In the genomic region with DNA sequence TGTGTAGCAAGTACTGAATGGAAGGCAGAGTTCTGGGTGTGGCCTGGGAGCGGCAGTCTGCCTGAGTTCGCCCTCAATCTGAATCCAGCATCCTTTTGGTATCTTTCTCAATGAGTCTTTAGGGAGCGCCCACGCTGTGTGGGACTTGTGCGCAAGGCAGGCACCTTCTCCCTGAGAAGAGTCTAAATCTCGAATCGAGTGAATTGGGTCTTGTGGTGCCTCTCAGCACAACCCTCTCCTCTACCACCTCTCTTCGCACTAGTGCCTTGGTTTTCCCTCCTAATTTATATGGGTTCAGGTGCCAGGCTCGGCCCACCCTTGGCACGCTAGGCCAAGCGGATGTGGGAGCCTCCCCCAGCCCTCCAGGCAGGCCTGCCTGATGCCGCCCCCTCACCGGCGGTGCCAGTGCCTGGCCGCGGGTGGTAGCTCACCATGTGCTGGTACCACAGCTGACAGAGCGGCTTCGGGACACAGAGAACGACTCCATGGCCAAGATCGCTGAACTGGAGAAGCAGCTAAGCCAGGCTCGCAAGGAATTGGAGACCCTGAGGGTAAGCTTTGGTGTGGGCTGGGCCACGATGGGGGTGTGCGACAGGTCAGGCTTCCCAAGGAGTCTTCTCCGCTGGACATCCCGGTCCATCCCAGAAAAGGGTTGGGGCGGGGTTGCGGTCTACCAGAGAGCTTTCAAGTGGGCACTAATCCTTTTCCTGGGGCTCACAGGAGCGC, we compare ENCODE assay signal across 8 mouse cellular contexts. TPM values are rescaled to one million over a fixed set of nuclear protein-coding genes. Genes with fewer than 3 reads are reported as not detected.
DNase-seq lines count a peak whose midpoint lies in the region; ATAC-seq lines count a peak whose summit lies in the region.

No protein-coding gene starts in this region.

- peaks cover 12% of the 10 kb centered on the region for H3K4me1 ChIP-seq in heart, embryonic 13.5 days
- H3K4me1 ChIP-seq in forebrain, embryonic 16.5 days (replicated peaks; ENCODE audit: control insufficient read depth, insufficient read depth, low read length): peaks cover 12% of the 10 kb centered on the region
- no peaks in the 10 kb centered on the region for H3K4me1 ChIP-seq in stomach, embryonic 14.5 days (ENCODE audit: control insufficient read depth, insufficient read depth, low read length)

- H3K9me3 ChIP-seq in heart, embryonic 13.5 days: no peaks in the 10 kb centered on the region
- no peaks in the 10 kb centered on the region for H3K9me3 ChIP-seq in forebrain, embryonic 16.5 days (ENCODE audit: control insufficient read depth, low read length)
- no peaks in the 10 kb centered on the region for H3K9me3 ChIP-seq in stomach, embryonic 14.5 days (ENCODE audit: control insufficient read depth, low read depth, low read length)

- peak overlapping the region; percentile 62 for H3K4me2 ChIP-seq in heart, embryonic 13.5 days
- peak overlapping the region; percentile 48 for H3K4me2 ChIP-seq in forebrain, embryonic 16.5 days (ENCODE audit: low read length)
- H3K4me2 ChIP-seq in stomach, embryonic 14.5 days (replicated peaks; ENCODE audit: low read depth, low read length): peak overlapping the region; percentile 43

- peak overlapping the region; percentile 37 for H3K4me3 ChIP-seq in heart, embryonic 13.5 days
- H3K4me3 ChIP-seq in forebrain, embryonic 16.5 days (replicated peaks; ENCODE audit: low read length): peak overlapping the region; percentile 30
- peak overlapping the region; percentile 22; the same call in 1 of the 2 replicates for H3K4me3 ChIP-seq in stomach, embryonic 14.5 days (ENCODE audit: low read depth, low read length)

- 0 out of 2 replicates have a peak overlapping the region, but pooled peaks have one; percentile 38 for H3K9ac ChIP-seq in heart, embryonic 13.5 days
- H3K9ac ChIP-seq in forebrain, embryonic 16.5 days (replicated peaks; ENCODE audit: low read depth, low read length): peak overlapping the region; percentile 8
- 0 out of 2 replicates have a peak overlapping the region, but pooled peaks have one; percentile 10 for H3K9ac ChIP-seq in stomach, embryonic 14.5 days (replicated peaks; ENCODE audit: low read depth, low read length)

- no peak overlapping the region for H3K27ac ChIP-seq in heart, embryonic 13.5 days (replicated peaks)
- H3K27ac ChIP-seq in forebrain, embryonic 16.5 days (ENCODE audit: low read length): no peak overlapping the region
- no peak overlapping the region for H3K27ac ChIP-seq in stomach, embryonic 14.5 days (ENCODE audit: low read length)

- ATAC-seq in heart, embryonic 13.5 days (ENCODE audit: extremely low read depth, insufficient number of reproducible peaks, low FRiP score, low TSS enrichment): no peak
- ATAC-seq in forebrain, embryonic 16.5 days: peak; percentile 34; the same call in 1 of the 2 replicates
- ATAC-seq in stomach, embryonic 14.5 days (ENCODE audit: insufficient number of reproducible peaks, insufficient read depth, low FRiP score, low read depth): no peak

- DNase-seq in heart, adult 11 months: no peak
- DNase-seq in cerebellum, adult 11 months: peak; percentile 60
- DNase-seq in left cerebral cortex, postnatal 36 days (ENCODE audit: low spot score in 2 of 2): peak; percentile 83 to 88
- DNase-seq in spleen, postnatal 4 days (ENCODE audit: low spot score in 2 of 2): no peak
- DNase-seq in urinary bladder, postnatal 36 days (ENCODE audit: low spot score in 2 of 2): no peak

- H3K36me3 ChIP-seq in heart, embryonic 13.5 days: no peaks in the 10 kb centered on the region
- no peaks in the 10 kb centered on the region for H3K36me3 ChIP-seq in forebrain, embryonic 16.5 days (ENCODE audit: control insufficient read depth, insufficient read depth)
- H3K36me3 ChIP-seq in stomach, embryonic 14.5 days (ENCODE audit: control insufficient read depth, insufficient read depth, low read length): no peaks in the 10 kb centered on the region

- peaks cover 90% of the 10 kb centered on the region for H3K27me3 ChIP-seq in heart, embryonic 13.5 days (replicated peaks)
- H3K27me3 ChIP-seq in forebrain, embryonic 16.5 days (replicated peaks; ENCODE audit: control insufficient read depth, insufficient read depth, low read length): peaks cover 48% of the 10 kb centered on the region
- peaks cover 34% of the 10 kb centered on the region for H3K27me3 ChIP-seq in stomach, embryonic 14.5 days (ENCODE audit: control insufficient read depth, insufficient read depth, low read length)

- 17% methylated on average over 28 of the region's 28 CpGs for WGBS in heart, embryonic 13.5 days
- WGBS in forebrain, embryonic 16.5 days: 17% methylated on average over 28 of the region's 28 CpGs
- WGBS in stomach, embryonic 14.5 days: 20% methylated on average over 28 of the region's 28 CpGs

- intact Hi-C loops in left cerebral cortex, postnatal 36 days (cut with DNase I): loop anchor here (2.0 kb wide), 1 partner anchor 24 kb away; no protein-coding TSS in a partner anchor

RNA-seq across cellular contexts. Expression of a gene that starts 16.0 kb away (rescaled TPM):
- polyA plus RNA-seq in heart, embryonic 13.5 days (2015; fragmentation: Nextera tagmentation; extraction: Ambion mirVana): not detected in 2 replicates
- polyA plus RNA-seq in forebrain, embryonic 16.5 days (2015; fragmentation: Nextera tagmentation; extraction: Ambion mirVana): 0.73 and 1.5 TPM in 2 replicates
- total RNA-seq in left cerebral cortex, postnatal 36 days (2021): 1 to 10 TPM; 1.8 to 2.4 TPM
- polyA plus RNA-seq in stomach, embryonic 14.5 days (2014; fragmentation: Nextera tagmentation; extraction: Ambion mirVana): 1.5 and 1.8 TPM in 2 replicates

RNA-seq across cellular contexts. Expression of a gene that starts 21.5 kb away (rescaled TPM):
- 2.0 and 2.6 TPM in 2 replicates for polyA plus RNA-seq in heart, embryonic 13.5 days (2015; fragmentation: Nextera tagmentation; extraction: Ambion mirVana)
- 2.7 and 6.7 TPM in 2 replicates for polyA plus RNA-seq in forebrain, embryonic 16.5 days (2015; fragmentation: Nextera tagmentation; extraction: Ambion mirVana)
- total RNA-seq in left cerebral cortex, postnatal 36 days (2021): 100 to 1,000 TPM; 129 to 172 TPM
- 1.7 and 2.3 TPM in 2 replicates for polyA plus RNA-seq in stomach, embryonic 14.5 days (2014; fragmentation: Nextera tagmentation; extraction: Ambion mirVana)

RNA-seq across cellular contexts. Expression of a gene that starts 25.8 kb away (rescaled TPM):
- not detected in 2 replicates for polyA plus RNA-seq in heart, embryonic 13.5 days (2015; fragmentation: Nextera tagmentation; extraction: Ambion mirVana)
- 0.22 TPM in 1 of 2 replicates, not detected in the other for polyA plus RNA-seq in forebrain, embryonic 16.5 days (2015; fragmentation: Nextera tagmentation; extraction: Ambion mirVana)
- total RNA-seq in left cerebral cortex, postnatal 36 days (2021): 1 to 10 TPM; 2.0 to 2.4 TPM
- polyA plus RNA-seq in stomach, embryonic 14.5 days (2014; fragmentation: Nextera tagmentation; extraction: Ambion mirVana): not detected in 2 replicates

Comparison
In these comparisons a context has a peak if more than half of its experiments do, and no peak if none do; other contexts are left out.
1. DNase-seq: peak in cerebellum, adult 11 months (single experiment) and left cerebral cortex, postnatal 36 days (2 of 2); none in heart, adult 11 months (single experiment), spleen, postnatal 4 days (0 of 2) and urinary bladder, postnatal 36 days (0 of 2).
2. Peak in every context shown above with its lines, with median percentiles within 50 percentile points of each other: H3K4me2 ChIP-seq, H3K4me3 ChIP-seq and H3K9ac ChIP-seq.